Mouse (Mus musculus) midbrain, embryonic 14.5 days (tissue): Measurements from ENCODE around the gene Armcx4. TPM values are rescaled to one million over a fixed set of nuclear protein-coding genes. Genes with fewer than 3 reads are reported as not detected.

Experiments used
- ATAC-seq: fragments of 200-750 bp; cut with Nextera tagmentation; 2 replicates; pipeline ENCODE4 v1.8.0; 2017; ENCODE audit warnings: moderate number of reproducible peaks, moderate library complexity; ENCODE audit not compliant: low FRiP score, low TSS enrichment
- DNase-seq: peaks from one replicate; pipeline ENCODE4 v3.0.0-alpha.2; 2015
- H3K27ac ChIP-seq: fragments of 300-500 bp; sonication (generic); replicated peaks from 2 replicates; pipeline ENCODE4 v1.5.1; 2014; ENCODE audit warnings: mild to moderate bottlenecking, low read depth, low read length, moderate library complexity
- H3K27me3 ChIP-seq: fragments of 300-500 bp; sonication (generic); 2 replicates; pipeline ENCODE4 v1.6.1; 2014; ENCODE audit warnings: low read length, control low read depth, mixed read lengths; ENCODE audit not compliant: control insufficient read depth, insufficient read depth
- H3K36me3 ChIP-seq: fragments of 300-500 bp; sonication (generic); 2 replicates; pipeline ENCODE4 v1.6.1; 2014; ENCODE audit warnings: low read length, control low read depth; ENCODE audit not compliant: control insufficient read depth, insufficient read depth
- H3K4me1 ChIP-seq: fragments of 300-500 bp; sonication (generic); 2 replicates; pipeline ENCODE4 v1.6.1; 2014; ENCODE audit warnings: mild to moderate bottlenecking, antibody characterized with exemption, low read length, control low read depth; ENCODE audit not compliant: control insufficient read depth, insufficient read depth
- H3K4me2 ChIP-seq: fragments of 300-500 bp; sonication (generic); 2 replicates; pipeline ENCODE4 v1.6.1; 2014; ENCODE audit warnings: mild to moderate bottlenecking, low read length, moderate library complexity
- H3K4me3 ChIP-seq: fragments of 300-500 bp; sonication (generic); replicated peaks from 2 replicates; pipeline ENCODE4 v1.5.1; 2014; ENCODE audit warnings: low read depth, low read length
- H3K9ac ChIP-seq: fragments of 300-500 bp; sonication (generic); replicated peaks from 2 replicates; pipeline ENCODE4 v1.6.1; 2014; ENCODE audit warnings: mild to moderate bottlenecking, low read length, moderate library complexity
- H3K9me3 ChIP-seq: fragments of 300-500 bp; sonication (generic); 2 replicates; pipeline ENCODE4 v1.6.1; 2016; ENCODE audit warnings: low read length, control low read depth, mixed read lengths; ENCODE audit not compliant: control insufficient read depth
- whole genome bisulfite sequencing: fragments of 180-500 bp; shearing (Covaris S2); extraction: QIAGEN DNeasy Blood & Tissue Kit; methylation state at CpG from one replicate; pipeline ENCODE4 v1.1.7; 2014; 5-methylcytosine and 5-hydroxymethylcytosine counted together
- polyA plus RNA-seq: library from polyadenylated mRNA; unstranded; fragments of >200 nt; fragmentation: Nextera tagmentation; extraction: Ambion mirVana; gene quantifications from 2 replicates; pipeline ENCODE4 v1.2.1, GENCODE M21; 2014

Gene Armcx4
- polyA plus RNA-seq, 1 experiment from 2014 or later: 7.1 TPM

GRCm38 (mm10) chrX:134675959-134676358 lies 10.4 kb upstream of the Armcx4 start:
- Histone ChIP-seq H3K4me1 (no peaks in the 10 kb centered on the region), H3K4me3 (no peak overlapping the region), H3K9ac (no peak overlapping the region), H3K9me3 (no peaks in the 10 kb centered on the region), H3K27me3 (no peaks in the 10 kb centered on the region), H3K36me3 (no peaks in the 10 kb centered on the region), H3K27ac (peak overlapping the region; percentile 26; the same call in 1 of the 2 replicates), H3K4me2 (no peak overlapping the region)
- DNase-seq (peak; percentile 63), ATAC-seq (no peak)
- WGBS: 42% methylated on average over 1 of the region's 1 CpGs

- DNase-seq (peak; percentile 12), ATAC-seq (no peak)
- WGBS: 36% methylated on average over 5 of the region's 5 CpGs
- Histone ChIP-seq H3K9ac (peak overlapping the region; percentile 26; the same call in 1 of the 2 replicates), H3K27ac (peak overlapping the region; percentile 91), H3K36me3 (peaks cover 14% of the 10 kb centered on the region), H3K4me3 (peak overlapping the region; percentile 52), H3K9me3 (no peaks in the 10 kb centered on the region), H3K4me1 (0 out of 2 replicates have a peak, but pooled peaks cover 4% of the 10 kb centered on the region), H3K27me3 (no peaks in the 10 kb centered on the region), H3K4me2 (peak overlapping the region; percentile 63)
These were observed 1.4 kb upstream of the Armcx4 start for GRCm38 (mm10) chrX:134684936-134685335.

- peak overlapping the region; percentile 52 for H3K4me3 ChIP-seq
- 0 out of 2 replicates have a peak, but pooled peaks cover 4% of the 10 kb centered on the region for H3K4me1 ChIP-seq
- H3K36me3 ChIP-seq: peaks cover 32% of the 10 kb centered on the region
- H3K4me2 ChIP-seq: peak overlapping the region; percentile 63
- peak overlapping the region; percentile 91 for H3K27ac ChIP-seq
- ATAC-seq: peak; percentile 72
- peak; percentile 66 for DNase-seq
- no peaks in the 10 kb centered on the region for H3K27me3 ChIP-seq
- WGBS: 19% methylated on average over 16 of the region's 16 CpGs
- H3K9me3 ChIP-seq: no peaks in the 10 kb centered on the region
- peak overlapping the region; percentile 62 for H3K9ac ChIP-seq
These were observed 436 bp downstream of the Armcx4 start for GRCm38 (mm10) chrX:134686739-134687171.

DNA sequence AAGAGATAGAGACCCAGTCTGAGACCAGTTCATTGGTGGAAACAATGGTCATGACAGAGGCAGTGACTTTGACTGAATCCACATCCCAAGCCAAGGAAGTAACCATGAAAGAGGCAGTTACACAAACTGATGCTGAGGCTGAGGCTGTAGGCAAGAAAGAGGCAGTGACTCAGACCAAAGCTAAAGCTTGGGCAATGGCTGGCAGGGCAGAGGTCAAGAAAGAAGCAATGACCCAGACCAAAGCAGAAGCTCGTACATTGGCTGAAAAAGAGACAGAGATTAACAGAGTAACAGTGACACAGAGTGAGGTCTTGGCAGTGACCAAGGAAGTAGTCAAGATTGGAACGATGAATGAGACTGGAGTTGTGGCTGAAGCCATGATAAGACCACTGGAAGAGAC lies 3.4 kb downstream of the Armcx4 start:
- Histone ChIP-seq H3K27me3 (no peaks in the 10 kb centered on the region), H3K4me2 (no peak overlapping the region), H3K9ac (no peak overlapping the region), H3K27ac (no peak overlapping the region), H3K9me3 (no peaks in the 10 kb centered on the region), H3K4me1 (0 out of 2 replicates have a peak, but pooled peaks cover 4% of the 10 kb centered on the region), H3K4me3 (no peak overlapping the region), H3K36me3 (peaks cover 49% of the 10 kb centered on the region)
- ATAC-seq (no peak), DNase-seq (no peak)
- 82% methylated on average over 2 of the region's 2 CpGs for WGBS

DNA sequence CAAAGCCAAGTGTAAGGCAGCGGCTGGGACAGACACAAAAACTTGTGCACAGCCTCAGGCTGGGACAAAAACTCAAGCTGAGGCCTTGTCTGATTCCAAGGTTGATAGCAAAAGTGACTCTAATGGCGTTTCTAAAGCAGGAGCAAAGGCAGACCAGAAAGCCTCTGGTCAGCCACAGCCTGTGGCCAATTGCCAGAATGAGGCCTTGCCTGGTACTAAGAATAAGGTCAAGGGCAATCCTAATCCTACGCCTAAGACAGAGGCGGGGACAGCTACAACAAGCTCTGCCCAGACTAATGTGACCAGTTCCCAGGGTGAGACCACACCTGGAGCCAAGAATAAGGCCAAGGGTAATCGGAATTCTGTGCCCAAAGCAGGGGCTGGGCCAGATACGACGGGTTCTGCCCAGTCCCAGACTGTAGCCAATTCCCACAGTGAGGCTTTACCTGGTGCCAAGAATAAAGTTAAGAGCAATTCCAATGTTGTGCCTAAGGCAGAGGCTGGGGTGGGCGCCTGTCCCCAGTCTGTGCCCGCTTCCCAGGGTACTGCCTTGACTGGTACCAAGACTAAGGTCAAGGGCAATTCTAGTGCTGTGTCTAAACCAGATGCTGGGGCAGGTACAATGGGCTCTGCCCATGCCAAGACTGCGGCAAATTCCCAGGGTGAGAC lies 4.7 kb downstream of the Armcx4 start:
- no peak for DNase-seq
- Histone ChIP-seq H3K27me3 (no peaks in the 10 kb centered on the region), H3K4me2 (no peak overlapping the region), H3K4me1 (no peaks in the 10 kb centered on the region), H3K27ac (no peak overlapping the region), H3K36me3 (peaks cover 49% of the 10 kb centered on the region), H3K9ac (no peak overlapping the region), H3K9me3 (no peaks in the 10 kb centered on the region), H3K4me3 (no peak overlapping the region)
- 88% methylated on average over 10 of the region's 10 CpGs for WGBS
- ATAC-seq: no peak

- no peak overlapping the region for H3K4me3 ChIP-seq
- DNase-seq (no peak), ATAC-seq (no peak)
- H3K4me1 ChIP-seq: no peaks in the 10 kb centered on the region
- H3K9ac ChIP-seq: no peak overlapping the region
- no peaks in the 10 kb centered on the region for H3K9me3 ChIP-seq
- peaks cover 49% of the 10 kb centered on the region for H3K36me3 ChIP-seq
- 84% methylated on average over 2 of the region's 2 CpGs for WGBS
- H3K27ac ChIP-seq: no peak overlapping the region
- no peak overlapping the region for H3K4me2 ChIP-seq
- H3K27me3 ChIP-seq: no peaks in the 10 kb centered on the region
These were observed 5.2 kb downstream of the Armcx4 start for GRCm38 (mm10) chrX:134691540-134691935.

- 27% methylated on average over 3 of the region's 3 CpGs for WGBS
- DNase-seq: peak; percentile 33
- Histone ChIP-seq H3K4me3 (no peak overlapping the region), H3K27ac (0 out of 2 replicates have a peak overlapping the region, but pooled peaks have one; percentile 13), H3K4me2 (peak overlapping the region; percentile 61), H3K36me3 (peaks cover 15% of the 10 kb centered on the region), H3K27me3 (no peaks in the 10 kb centered on the region; the same call in 1 of the 2 replicates), H3K9ac (no peak overlapping the region), H3K9me3 (no peaks in the 10 kb centered on the region), H3K4me1 (no peaks in the 10 kb centered on the region)
- no peak for ATAC-seq
These were observed 30.5 kb downstream of the Armcx4 start for GRCm38 (mm10) chrX:134716863-134717262.

GRCm38 (mm10) chrX:134717752-134718308 lies 31.5 kb downstream of the Armcx4 start, which contains the start of gene Armcx1:
Armcx1 (plus strand) TSS chrX:134717963.
- H3K4me1 ChIP-seq: no peaks in the 10 kb centered on the region
- no peaks in the 10 kb centered on the region; the same call in 1 of the 2 replicates for H3K27me3 ChIP-seq
- DNase-seq (peak; percentile 89), ATAC-seq (peak; percentile 97)
- H3K9me3 ChIP-seq: no peaks in the 10 kb centered on the region
- 20% methylated on average over 16 of the region's 16 CpGs for WGBS
- H3K9ac ChIP-seq: peak within 1 kb of the TSS; percentile 64
- H3K36me3 ChIP-seq: peaks cover 15% of the 10 kb centered on the region
- peak within 1 kb of the TSS; percentile 61 for H3K4me2 ChIP-seq
- H3K4me3 ChIP-seq: peak within 1 kb of the TSS; percentile 43
- H3K27ac ChIP-seq: peak within 1 kb of the TSS; percentile 92
